Mouse (Mus musculus) brain, embryonic 14.5 days (tissue): ENCODE results near the gene Zbtb4. TPM values are rescaled to one million over a fixed set of nuclear protein-coding genes. Genes with fewer than 3 reads are reported as not detected.
A peak's percentile ranks its signal among the peaks of the same experiment; 100 is the strongest.

Experiments
- DNase-seq: peaks from one replicate; pipeline ENCODE4 v3.0.0-alpha.2; 2011; ENCODE audit warnings: low read depth
- CTCF ChIP-seq: fragments of 200-500 bp; IDR thresholded peaks from 2 replicates; pipeline ENCODE4 v1.5.1; 2012; ENCODE audit warnings: inconsistent platforms, mild to moderate bottlenecking, moderate library complexity, borderline replicate concordance; ENCODE audit not compliant: insufficient read depth, insufficient read length; ENCODE audit errors: extremely low read depth
- POLR2A ChIP-seq: fragments of 200-500 bp; IDR thresholded peaks from 2 replicates; pipeline ENCODE4 v1.6.1; 2012; ENCODE audit warnings: mild to moderate bottlenecking, inconsistent platforms, borderline replicate concordance; ENCODE audit not compliant: poor library complexity, insufficient read depth, insufficient read length, severe bottlenecking; ENCODE audit errors: extremely low read depth
- polyA plus RNA-seq: library from polyadenylated mRNA; depleted of rRNA; stranded (reverse); fragments of >200 nt; gene quantifications from 2 replicates; pipeline ENCODE4 v1.2.3, GENCODE M21; 2012

Zbtb4 gene
- polyA plus RNA-seq, 1 experiment: 12.1 TPM

DNA sequence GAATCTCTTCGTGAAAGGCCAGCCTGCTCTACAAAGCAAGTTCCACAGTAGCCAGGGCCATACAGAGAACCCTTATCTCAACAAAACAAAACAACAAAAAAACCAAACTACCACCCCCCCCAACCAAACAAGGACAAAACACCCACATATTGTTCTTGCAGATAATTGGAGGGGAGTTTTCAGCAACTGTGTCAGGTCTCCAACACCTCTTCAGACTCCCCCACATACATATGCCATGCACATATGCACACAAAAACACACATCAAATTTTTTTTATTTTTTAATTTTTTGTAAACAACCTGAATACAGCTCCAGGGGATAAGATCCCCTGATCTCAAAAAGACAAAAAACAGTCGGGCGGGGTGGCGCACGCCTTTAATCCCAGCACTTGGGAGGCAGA, 11.5 kb upstream of the Zbtb4 start:
- DNase-seq: no peak
- no peak for TF ChIP-seq POLR2A
- TF ChIP-seq CTCF: no peak

DNA sequence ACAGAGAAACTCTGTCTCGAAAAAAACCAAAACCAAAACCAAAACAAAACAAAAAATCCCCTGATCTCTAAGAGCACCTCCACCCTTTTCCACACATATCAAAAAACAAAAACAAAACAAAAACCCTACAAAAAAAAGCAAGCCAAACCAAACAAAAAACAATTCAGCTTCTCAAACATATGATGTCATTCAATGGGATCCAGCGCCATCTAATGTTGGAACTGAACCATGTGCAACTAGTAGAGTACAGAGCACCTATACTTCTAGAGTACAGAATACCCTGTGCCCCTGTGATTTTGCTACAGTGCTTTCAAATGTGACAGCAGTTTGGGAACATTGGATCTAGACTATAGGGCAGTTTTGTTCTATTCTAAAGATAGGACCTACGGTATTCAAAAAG, 11.0 kb upstream of the Zbtb4 start:
- peak; percentile 85 for DNase-seq
- no peak for TF ChIP-seq POLR2A
- peak; percentile 36; the same call in 1 of the 2 replicates for TF ChIP-seq CTCF

DNA sequence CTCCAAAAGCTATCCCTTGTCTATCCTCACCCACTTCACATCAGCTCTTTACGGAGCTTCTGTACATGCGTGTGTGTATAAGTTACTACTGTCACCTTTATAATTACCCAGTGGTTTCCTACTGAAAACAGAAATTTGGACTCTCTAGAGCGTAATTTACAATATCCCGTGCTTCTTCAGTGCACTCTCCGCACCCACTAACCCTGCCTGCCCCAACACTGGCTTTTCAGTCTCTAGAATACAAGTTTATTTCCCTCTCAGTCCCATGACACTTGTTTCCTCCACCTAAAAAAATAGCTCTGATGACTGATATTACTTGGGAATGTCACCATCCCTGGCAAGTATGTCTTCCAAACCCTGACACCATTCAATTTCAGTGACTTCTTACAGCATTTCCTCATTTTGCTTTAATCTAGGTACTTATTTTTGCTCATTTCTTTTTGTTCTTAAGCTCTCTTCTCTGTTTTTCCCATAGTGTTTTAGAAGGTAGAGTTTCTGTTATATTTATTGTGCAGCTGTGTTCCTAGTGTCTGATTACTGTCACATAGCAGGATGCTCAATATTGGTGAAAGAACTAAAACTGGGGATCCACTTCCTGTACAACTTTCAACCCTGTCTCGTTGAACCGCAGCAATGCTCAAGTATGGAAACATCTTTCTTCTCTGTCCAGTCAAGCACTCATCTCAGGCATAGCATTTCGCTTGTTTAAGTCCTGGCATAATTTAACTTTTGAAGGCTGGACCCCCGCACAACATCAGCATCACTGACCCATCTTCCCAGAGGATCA, 8.2 kb upstream of the Zbtb4 start:
- no peak for DNase-seq
- TF ChIP-seq POLR2A (no peak), CTCF (no peak)

DNA sequence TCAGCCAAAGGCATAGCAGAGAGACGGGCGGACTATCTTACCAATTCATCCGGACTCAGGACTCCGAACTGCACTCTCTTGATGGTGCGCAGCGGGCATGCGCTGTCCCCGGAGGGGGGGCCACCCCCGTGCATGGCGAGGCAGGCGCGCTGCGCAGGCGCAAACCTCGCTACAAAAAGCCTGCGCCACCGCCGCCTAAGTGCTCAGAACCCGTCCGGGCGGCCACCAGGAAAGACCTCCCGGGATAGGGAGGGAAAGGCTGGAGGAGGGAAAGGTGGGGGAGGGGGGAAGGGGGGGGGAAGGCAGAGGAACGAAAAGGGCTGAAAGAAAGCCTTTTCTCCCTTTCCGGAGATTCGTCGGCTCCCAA, 7.6 kb upstream of the Zbtb4 start:
- DNase-seq: peak; percentile 98
- TF ChIP-seq POLR2A (no peak), CTCF (no peak)

GRCm38 (mm10) chr11:69758478-69758970, 7.2 kb upstream of the Zbtb4 start, which contains the start of gene Polr2a:
Gene Polr2a (minus strand): TSS chr11:69758637.
- TF ChIP-seq POLR2A (peak; percentile 100), CTCF (no peak)

DNA sequence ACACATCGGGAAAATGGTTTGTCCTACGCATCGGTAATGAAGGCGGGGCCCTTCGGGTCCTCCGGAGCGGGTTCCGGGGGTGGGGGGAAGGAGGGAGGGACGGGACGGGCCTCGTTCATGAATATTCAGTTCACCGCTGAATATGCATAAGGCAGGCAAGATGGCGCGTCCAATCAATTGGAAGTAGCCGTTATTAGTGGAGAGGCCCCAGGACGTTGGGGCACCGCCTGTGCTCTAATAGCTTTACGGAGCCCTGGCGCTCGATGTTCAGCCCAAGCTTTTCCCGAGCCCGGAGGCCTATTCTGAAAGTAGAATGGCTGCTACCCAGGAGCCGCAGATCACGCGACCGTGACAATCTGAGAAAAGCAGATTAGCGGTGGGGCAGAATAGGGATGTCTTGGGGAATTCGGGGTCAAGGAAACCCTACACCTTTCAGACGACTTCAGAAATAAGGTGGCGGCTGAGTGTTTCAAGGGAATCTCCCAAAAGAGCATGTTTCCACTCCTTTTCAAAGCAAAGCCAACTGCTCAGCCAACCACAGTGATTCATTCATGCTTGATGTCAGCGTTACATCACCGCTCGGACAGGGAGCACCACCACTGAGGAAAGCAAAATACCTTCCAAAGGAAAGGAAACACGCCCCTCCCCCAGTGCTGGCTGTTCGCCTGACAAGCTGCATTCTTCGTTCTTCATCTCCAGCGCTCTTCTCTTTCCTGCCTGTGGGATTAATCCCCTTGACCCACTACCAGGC, 6.6 kb upstream of the Zbtb4 start:
- DNase-seq: peak; percentile 98
- TF ChIP-seq POLR2A: peak; percentile 23; the same call in 1 of the 2 replicates
- TF ChIP-seq CTCF: no peak

More at GRCm38 (mm10) chr11:69758478-69758970, 7.2 kb upstream of the Zbtb4 start, which contains the start of gene Polr2a:
- peak; percentile 99 for DNase-seq

- TF ChIP-seq CTCF: no peak
- no peak for TF ChIP-seq POLR2A
- peak; percentile 12 for DNase-seq
These were observed 5.4 kb upstream of the Zbtb4 start for GRCm38 (mm10) chr11:69760160-69760900.

DNA sequence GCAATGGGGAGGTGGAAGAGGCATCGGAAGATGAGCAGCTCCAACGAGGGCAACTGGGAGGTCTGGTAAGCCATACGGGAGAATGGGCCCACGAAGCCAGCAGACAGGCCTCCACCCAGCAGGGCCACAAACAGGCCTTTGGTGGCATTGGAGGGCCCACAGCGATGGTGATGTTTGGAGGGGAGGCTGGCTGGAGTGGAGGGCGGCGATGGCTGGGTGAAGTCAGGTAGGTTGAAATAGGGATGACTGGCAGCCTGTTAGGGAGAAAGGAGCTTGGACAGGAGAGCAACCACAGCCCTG, 4.9 kb upstream of the Zbtb4 start:
- TF ChIP-seq CTCF: no peak
- TF ChIP-seq POLR2A: no peak
- DNase-seq: no peak

DNA sequence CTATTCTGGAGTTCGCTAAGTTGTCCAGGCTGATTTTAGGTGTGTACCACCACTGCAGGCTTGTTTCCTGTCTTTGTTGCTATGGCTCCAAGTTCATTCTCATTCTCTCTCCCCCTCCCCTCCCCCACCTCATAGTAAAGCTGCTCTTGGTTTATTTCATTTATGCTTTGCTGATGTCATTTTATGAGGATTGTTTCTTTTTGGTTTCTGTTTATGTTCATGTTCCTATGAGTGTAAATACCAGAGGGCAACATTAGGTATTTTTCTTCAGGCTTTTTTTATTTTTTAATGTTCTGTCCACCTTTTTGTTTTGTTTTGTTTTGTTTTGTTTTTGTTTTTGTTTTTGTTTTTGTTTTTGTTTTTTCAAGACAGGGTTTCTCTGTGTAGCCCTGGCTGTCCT, 3.8 kb upstream of the Zbtb4 start, which contains the start of gene Slc35g3:
Slc35g3 (minus strand) TSS at position 101 of the 400 bp plus-strand sequence.
- no peak for TF ChIP-seq POLR2A
- no peak for TF ChIP-seq CTCF
- DNase-seq: no peak

GRCm38 (mm10) chr11:69763551-69763950, 2.2 kb upstream of the Zbtb4 start:
- TF ChIP-seq POLR2A: no peak
- peak; percentile 20; the same call in 1 of the 2 replicates for TF ChIP-seq CTCF
- no peak for DNase-seq

DNA sequence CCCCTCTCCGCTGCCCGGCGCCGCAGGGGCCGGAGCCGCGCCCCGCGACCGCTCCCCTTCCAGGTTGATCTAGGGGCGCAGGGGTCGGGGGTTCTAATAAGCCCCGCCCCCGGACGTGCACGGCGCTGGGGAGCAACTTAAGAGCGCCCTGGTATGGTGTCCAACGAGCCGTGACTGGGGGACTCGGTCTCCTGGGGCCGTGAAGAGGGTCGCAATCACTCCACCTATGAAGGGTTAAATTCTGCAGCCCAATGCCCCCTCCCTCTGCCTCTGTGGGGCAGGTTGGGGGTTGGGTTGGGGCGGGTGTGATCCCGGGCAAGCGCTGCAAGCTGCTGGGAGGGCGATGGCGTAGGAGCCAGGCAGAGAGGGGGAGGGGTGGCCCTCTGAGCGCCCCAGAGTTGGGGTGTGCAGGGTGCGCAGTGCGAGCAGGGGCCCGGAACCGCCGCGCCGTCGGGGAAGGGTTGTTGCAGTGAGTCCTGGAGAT, 456 bp downstream of the Zbtb4 start:
- TF ChIP-seq POLR2A: 0 out of 2 replicates have a peak, but pooled peaks have one; percentile 9
- no peak for TF ChIP-seq CTCF
- peak; percentile 70 for DNase-seq
